Mouse (Mus musculus) c-Kit-positive CD71-negative TER-119-negative erythroid progenitor cells, embryonic 14.5 days (primary cell): ENCODE measurements at regions not wholly inside any gene's neighbourhood (a gene's known extent, or its start where the extent isn't known, plus 50 kb on each side); places are given as distances from the start of the nearest gene placed in this dataset.

Experiments used
- DNase-seq: peaks from one replicate; pipeline ENCODE4 v3.0.0-alpha.2; 2013; ENCODE audit warnings: low read depth

DNA sequence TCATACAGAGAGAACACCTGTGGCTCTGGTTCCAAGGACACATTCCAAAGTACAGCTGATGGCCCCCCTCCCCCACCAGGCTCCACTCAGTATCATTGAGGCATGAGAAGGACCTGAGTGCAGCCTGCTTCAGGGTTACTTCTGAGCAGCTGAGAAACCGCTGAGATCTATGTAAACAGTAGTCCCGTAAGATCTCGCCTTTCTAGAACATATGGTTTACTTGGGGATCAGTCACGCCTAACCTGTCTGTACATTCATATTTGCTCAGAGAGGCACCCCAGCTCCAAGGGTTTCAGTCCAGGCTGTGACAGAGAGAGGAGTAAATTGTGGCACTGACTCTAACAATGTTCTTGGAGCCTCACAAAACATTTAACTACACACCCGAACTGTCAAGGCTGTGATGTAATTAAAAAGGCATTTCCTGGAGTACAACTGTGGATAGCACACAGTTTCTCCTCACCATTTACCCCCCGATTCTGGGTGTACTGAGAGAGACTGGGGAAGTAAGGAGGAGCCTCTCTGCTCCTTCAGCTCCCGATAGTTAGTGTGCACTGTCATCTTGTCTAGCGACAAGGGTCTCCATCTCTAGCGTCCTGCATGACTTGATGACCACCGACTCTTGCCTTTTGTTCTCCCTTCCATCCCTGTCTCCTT lies 155.7 kb downstream of the Dad1 start:
- DNase-seq, result no peak

DNA sequence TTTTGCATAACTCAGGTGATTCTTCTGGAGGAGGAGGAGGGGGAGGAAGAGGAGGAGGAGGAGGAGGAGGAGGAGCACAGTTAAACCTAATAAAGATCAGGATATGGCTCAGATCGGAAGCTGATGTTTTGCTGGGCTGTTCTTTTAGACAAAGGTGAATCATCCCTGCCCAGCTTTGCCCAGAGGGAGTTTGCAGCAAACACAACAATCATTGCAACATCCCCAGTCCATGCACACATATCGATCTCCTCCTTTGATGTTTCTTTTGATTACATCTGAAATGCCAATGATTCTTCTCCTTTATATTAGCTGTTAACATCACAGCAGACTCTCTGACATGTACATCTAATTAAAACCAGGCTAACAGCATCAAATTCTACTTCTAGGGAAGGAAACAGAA lies 156.9 kb downstream of the Dad1 start:
- DNase-seq, result no peak

DNA sequence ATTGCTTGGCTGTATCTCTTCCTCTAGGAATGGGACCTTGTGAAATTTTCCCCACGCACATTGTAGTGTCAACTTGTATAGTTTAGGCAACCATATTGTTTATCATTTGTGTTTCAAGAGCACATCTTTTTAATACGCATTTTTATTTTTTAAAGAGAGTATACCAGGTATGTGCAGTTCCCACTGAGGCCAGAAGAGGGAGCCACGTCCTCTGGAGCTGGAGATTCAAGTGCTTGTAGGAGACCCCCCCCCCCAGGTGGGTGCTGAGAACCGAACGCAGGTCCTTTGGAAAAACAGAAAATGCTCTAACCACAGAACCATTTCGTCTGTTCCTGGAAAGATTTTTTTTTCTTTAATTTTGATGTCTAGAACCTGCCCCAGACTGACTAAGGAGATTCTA lies 161.5 kb downstream of the Dad1 start:
- no peak for DNase-seq

DNA sequence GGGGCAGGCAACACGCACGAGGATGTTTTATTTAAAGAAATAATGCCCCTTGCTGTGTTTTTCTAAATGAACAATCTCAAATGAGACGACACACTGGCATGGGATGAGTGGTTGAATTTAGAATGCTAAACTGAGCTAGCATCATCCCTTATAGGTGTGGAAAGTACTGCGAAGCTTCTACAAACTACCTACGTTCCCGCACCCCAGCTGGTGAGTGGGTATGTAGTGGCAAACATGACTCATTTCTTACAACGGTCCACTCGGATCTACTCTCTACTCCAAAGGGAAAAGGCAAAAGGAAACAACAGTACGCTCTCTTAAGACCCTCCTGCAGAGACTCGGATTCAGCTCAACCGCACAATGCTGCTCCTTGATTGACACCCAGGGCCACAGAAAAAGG lies 167.2 kb downstream of the Dad1 start:
- no peak for DNase-seq

DNA sequence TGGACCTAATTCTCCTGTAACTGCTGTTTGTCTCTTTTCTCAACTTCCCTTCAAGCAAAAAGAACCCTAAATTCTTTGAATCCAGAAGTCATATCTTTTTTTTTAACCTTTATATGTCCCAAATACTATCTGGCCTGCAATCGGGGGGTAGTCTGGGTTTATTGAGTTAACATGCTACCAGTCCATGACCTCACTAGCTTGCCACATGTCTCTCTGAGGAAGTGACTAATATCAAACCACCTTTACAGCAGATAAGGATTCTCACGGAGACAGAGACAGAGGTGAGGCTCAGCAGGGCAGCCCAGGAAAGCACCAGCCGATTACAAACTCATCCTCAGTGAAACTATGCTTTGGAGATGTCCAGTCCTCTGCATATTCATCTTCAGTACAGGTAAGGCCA lies 179.2 kb downstream of the Dad1 start:
- DNase-seq, result no peak

DNA sequence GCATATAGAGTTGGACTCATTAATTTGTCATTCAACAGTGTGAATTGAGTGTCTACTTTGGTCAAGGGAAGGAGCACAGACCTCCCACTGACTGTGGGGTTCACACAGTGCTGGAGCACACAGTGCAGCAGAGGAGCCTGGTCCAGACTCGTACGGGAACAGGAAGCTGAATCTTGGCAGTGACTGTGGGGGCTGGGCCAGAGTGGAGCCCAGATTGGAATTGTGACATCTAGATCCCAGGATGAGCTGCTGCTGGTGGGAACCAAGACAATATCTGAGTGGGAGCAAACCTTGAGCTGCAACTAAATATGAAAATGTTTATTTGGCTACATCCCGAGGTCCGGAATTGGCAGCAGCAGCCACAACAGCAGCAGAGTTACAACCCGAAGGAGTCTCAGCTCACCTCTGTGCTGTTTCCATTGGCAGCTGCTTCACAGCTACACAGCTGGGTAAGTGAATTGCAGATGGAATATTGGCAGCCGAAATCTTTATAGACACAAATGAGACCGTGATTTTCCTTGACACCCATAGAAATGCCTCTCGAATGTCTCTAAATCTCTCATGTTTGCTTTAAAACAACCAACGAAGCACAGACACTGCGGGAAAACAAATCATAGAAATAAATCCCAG lies 181.5 kb downstream of the Dad1 start:
- no peak for DNase-seq

DNA sequence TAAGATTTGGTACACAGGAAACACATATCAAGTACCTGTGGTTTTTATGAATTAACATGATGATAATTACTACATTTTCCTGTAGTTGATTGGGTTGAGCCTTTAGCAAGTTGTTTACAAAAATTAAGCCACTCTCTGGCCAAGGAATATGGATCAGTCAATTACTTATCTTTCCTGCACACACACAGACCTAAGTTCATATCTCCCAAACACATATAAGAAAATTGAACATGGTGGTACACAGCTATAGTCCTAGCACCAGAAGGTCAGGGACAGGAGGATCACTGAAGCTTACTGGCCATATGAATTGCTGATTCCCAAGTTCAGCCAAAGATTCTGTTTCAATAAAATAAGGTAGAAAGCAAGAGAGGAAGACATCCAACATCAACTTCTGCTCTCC lies 183.7 kb downstream of the Dad1 start:
- no peak for DNase-seq

DNA sequence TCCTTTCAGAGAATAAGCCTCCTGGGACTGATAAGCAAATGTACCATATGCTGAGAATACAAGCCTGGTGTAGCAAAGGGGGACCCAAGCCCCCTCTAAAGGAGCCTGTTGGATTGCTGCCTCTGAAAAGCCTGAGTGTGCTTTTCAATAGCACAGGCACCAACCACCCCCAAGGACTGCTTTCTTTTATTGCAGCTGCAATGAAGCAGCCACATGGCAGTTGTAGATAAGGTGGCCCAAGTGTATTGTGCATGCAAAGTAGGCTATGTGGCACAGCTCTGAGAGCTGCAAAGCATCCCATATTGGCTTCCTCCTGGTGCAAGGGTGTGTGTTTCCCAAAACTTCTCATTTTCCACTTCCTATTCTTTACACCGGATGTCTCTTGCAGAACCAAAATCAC lies 185.2 kb downstream of the Dad1 start:
- no peak for DNase-seq

DNA sequence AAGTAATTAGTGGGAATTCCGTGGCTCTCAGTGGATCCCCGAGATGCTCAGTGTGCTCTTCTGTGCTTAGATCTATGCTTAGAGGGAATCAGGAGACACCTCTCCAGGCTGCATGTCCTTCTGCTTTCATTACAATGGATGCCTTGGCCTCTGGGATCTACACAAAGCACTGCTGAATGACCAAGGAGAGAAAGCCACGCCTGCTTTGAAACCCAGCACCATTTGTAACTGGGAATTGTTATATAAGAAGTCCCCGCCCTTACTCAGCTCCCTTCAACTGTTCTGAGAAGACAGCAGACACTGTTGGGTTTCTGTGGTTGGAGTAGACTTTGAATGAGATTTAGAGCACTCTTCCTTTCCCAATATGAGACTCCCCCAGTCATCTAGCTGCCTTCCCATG lies 188.4 kb downstream of the Dad1 start:
- DNase-seq, result no peak

DNA sequence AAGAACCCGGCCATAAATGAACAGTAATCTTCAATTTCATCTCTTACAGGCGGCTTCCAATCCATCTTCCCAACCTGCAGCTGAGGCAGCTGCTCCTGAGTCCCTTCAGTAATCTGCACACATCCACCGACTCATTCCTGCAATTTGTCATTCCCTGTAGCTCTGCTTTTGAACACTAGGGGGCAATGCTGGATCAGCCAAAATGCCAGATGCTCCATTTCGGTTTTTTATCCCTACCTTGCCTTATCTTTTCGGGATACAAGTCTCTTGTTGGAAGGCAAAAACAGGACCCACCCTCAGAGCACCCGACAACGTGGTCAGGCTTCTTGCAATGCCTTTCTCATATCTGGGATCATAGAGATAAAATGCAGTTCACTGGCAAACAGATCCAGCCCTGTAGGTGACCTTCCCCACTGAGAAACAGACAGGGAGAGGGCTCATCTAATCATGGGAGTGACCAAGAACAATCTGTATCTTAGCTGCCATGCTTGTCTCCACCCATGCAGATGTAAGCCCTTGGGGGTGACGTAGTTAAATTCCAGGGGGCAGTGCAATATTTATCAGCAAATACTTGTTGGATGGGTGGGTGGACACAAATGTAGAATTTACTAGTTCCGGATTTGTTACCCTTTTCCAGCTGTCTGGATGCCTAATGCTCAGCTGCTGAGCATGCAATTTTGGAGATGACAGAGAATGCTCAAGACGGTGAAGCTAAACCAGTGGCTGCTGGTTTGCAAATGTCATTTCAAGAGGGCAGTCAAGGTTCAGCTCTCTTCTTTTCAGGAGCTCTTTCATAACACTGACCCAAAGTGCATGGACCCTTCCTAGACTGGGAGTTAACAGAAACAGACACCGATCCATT lies 189.1 kb downstream of the Dad1 start:
- peak; percentile 32 for DNase-seq

DNA sequence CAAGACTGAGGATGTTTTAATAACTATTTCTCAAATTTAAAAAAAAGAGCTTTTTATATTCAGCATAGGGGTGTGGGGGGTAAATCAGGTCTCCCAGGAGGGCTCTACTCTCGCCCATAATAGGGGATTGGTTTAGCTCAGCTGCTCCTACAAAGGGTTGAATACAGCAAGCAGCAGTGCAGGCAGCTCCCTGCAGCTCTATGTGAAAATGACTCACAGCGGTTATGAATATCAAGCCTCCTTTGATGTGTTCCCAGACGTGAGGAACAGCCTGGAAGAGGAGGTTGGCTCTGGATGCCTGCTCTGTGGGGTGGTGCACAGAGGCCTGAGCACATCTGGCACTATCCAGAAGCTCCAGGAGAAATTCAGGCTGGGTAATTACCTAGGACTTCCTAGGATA lies 192.3 kb downstream of the Dad1 start:
- no peak for DNase-seq

DNA sequence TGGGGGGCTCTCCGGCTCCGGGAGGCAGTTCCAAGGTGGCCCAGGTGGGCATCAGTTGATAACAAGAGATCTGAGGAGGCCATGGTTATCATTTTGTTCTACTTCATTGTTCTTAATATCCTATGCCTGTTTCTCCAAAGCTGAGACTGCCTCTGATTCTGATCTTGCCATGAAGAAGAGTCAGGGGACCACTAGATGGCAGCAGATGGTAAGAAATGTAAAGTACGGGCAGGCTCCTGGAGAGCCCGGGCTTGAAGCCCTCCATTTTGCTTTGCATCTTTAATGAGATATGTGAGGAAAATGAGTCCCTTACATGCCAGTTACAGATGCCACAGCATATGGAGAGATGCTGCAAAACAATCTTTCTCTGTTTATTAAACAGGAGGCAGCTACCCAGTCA lies 194.1 kb downstream of the Dad1 start:
- DNase-seq, result peak; percentile 78

DNA sequence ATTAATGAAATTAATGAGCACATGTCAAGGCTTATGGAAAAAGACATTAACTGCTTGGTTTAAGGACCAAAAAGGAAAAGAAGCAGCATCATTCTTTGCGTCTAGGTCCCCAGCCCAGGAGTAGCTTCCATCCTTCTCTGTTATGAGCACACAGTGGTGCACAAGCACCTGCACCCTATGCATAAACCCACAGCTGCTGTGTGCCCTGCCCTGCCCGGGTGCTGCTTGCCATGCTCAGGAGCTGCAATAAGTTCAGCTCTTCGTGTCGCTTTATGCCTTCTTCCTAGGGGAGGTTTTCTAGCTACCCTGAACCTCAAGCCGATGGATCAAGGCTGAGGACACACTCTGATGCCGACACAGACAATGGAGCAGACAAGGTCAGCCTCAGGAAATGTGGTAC lies 194.8 kb downstream of the Dad1 start:
- no peak for DNase-seq

DNA sequence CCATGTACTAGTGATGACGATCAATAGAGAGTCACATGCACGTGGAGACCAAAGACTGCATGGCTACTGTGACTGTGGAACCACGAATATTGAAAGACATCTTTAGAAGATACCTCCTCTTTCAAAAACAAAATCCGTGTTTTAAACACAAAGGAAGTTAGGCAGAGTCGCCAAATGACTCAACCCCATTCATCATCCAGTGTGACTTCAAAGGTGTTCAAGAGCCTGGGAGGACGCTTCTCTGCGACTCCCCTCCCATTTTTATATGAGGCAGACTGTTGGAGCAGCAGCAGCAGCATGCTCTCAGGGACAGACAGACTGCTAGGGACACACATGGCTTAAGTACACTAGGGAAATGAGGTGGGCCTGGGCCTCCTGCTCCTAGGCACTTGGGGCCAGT lies 197.2 kb downstream of the Dad1 start:
- no peak for DNase-seq

DNA sequence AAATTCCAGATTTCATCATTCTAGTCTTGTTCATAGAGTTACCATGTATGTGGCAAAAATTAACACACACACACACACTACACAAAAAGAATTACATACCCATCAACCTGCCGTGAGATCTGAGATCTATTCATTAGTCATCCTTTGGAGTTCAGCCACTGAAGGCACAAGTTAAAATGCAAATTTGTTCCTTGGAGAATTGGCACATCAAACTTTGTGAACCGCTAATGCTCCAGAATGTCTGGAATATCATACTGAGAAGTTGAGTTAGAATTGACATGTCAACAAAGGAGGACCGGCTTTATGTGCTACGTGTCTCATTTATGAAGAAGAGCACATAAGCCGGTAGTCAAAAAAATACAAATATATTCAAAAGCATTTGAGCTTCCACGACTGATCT lies 198.5 kb downstream of the Dad1 start:
- DNase-seq, result no peak

DNA sequence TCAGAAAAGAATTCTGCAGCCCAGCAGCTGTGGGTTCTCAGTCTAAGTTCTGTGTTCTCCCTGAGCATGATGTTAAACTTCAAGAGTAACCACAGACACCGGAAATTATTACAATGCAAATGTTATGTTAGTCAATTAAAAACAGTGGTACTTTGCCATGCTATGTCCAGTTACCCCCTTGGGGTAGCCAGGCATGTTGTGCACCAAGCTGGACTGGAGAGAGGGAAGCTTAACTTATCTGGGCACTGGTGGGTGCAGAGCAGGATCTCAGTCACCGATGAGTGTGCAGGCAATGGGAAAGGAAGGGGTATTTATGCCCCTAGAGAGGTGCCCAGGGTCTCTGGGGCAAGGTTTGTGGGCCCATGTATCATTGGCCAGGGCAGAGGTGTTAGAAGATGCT lies 211.6 kb downstream of the Dad1 start:
- DNase-seq, result no peak

DNA sequence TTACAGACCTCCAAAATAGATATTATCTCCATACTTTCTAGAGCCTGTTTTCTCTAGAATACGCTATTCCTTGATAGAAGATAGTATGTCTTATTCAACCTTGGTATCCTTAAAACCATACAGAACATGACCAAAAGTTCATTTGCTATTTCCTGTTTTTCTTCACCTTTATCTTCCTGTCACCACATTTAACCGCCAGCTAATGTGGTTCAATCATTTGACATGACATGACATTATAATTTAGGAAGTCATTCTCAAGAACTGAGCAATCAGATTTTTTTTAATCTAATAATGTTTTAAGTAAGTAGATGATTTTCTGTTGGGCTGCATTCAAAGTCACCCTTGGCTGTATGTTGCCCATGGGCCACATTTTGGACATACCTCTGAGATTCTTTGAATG lies 213.3 kb downstream of the Dad1 start:
- DNase-seq, result no peak

DNA sequence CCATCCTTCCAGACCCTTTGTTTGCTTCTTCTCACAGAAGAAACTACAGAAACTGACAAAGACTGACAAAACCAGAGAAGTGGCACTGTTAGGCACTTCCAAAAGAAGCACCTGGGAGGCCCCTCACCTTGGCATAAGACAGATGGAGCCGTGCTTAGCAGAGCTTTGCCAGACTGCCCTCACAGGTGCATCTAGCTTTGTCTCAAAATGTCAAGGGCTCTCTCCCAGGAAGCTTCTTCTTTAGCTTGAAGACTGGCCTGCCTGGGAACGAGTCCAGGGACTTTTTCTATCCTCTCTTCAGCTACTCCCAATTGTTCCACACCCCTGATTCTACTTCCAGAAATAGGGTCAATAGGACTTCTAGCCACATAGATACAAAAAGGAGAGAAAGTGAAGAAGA lies 219.4 kb downstream of the Dad1 start:
- DNase-seq, result no peak

DNA sequence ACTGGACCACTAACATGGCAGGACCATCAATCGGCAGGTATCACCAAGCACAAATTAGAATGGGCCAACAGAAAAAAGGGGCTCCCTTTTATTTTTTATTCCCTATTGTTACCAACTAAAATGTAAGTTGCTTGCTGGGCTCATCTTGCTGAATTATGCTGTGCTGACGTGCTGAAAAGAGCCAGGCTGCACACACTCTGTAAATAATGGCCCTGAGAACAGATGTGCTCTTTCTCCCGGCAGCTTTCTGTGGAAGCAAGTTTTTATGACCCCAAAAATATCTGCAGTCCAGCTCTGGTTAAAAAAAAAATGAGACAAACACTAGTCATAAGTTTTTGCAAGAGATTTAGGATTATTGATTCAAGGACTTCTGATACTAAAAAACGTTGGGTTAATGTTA lies 230.4 kb downstream of the Dad1 start:
- DNase-seq, result no peak

DNA sequence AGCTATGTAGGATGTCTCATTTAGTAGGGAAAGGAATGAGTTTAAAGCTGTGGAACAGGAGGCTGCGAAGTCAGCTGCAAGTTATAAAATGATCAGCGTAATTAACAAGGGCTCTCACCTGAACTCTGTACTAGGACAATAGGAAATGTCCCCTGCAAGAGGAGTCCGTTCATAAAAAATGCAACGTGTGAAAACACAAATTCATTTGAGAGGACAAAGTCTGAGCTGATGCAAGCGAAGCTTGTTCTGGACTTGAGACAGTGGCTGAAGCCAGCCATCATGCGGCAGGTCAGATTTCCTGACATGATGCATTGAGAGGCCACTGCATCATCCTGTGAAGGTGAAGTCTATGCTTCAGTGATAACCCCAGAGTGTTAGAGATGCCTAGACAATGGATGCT lies 232.5 kb downstream of the Dad1 start:
- DNase-seq, result no peak

DNA sequence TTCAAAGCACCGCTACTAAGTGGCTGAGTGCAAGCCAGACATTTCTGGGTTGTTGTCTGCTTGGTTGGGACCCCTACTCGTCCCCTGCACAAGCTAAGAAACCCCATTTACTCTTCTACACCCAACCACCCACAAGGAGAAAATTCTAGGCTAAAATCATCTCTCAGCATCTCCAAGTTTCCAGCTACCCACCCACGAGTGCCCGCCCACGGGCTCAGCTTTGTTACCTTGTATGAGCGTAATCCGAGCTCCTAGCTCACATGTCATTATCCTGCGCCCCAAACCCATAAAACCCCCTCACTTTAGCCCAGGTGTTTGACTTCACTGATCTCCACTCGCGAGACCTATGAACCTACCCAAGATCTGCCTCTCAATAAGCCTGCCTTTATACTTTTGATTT lies 239.3 kb downstream of the Dad1 start:
- DNase-seq, result no peak

DNA sequence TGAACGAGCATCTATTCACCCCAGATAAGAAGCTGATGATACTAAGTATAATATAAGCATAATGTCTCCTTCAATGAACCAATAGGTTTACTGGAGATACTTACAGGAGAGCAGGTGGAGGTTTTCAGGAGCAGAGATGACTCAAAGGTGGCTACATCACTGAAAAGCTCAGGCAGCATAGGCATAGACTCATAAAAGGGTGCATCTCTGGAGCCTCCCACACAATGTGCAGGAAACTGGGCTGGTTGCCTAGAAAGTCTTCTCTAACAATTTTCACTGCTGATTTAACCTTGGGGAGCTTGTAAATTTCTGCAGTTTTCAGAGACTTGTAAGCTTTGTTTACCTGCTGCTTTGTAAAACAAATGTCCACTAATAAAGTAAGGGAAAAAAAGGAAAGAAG lies 251.8 kb downstream of the Dad1 start:
- no peak for DNase-seq

DNA sequence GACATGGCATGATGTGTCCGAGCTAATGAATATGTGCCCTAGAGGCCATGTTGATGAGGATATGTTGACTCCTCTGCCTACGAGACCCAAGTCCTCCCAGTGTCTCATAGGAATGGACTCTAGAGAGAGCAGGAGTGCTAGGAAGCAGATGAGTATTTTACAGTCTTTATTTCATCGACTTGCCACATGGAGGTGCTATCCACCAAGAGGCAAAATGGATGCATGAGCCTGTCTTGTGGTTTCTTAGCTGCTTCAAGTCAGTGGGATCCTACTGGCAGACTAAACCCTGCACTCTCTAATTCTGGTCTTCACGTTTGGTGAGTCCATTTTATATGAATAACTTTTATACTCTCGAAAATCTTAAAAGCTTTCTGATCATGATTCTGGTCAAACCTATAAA lies 253.4 kb downstream of the Dad1 start:
- DNase-seq, result no peak

DNA sequence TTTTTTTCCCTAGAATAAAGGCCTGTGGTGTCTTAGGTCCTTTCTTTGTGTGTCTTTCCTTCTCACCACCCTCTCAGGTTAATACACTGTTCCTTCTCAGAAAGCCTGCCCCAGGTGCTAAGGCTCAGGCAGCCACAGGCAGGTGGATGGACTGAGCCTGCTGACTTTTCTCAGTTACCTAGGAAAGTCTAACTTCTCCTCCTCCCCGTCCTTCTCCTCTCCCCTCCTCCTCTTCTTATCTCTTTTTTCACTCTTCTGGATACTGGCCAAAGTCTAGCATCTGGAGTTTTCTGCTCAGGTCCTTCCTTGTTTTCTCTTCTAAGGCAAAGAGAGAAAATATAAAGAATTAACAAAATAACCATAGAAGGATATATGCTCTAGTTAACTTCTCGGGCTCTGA lies 260.5 kb downstream of the Dad1 start:
- DNase-seq, result no peak
